Mouse (Mus musculus) bone marrow, adult 2 months (tissue): ENCODE measurements around the gene Gm10135. TPM values are rescaled to one million over a fixed set of nuclear protein-coding genes. Genes with fewer than 3 reads are reported as not detected.

ENCODE experiments used
- H3K27ac ChIP-seq: fragments of 200-500 bp; 2 replicates; pipeline ENCODE4 v1.5.1; 2012; ENCODE audit warnings: low read depth, mild to moderate bottlenecking, control low read depth, inconsistent platforms, low read length; ENCODE audit not compliant: control insufficient read depth, poor library complexity, insufficient read depth
- H3K4me1 ChIP-seq: fragments of 200-500 bp; 2 replicates; pipeline ENCODE4 v1.6.1; 2011; ENCODE audit warnings: low read length; ENCODE audit not compliant: control insufficient read depth, insufficient read depth
- H3K4me3 ChIP-seq: fragments of 200-500 bp; replicated peaks from 2 replicates; pipeline ENCODE3; 2011; ENCODE audit warnings: mild to moderate bottlenecking, low read depth, low read length, control low read depth; ENCODE audit not compliant: control insufficient read depth
- CTCF ChIP-seq: fragments of 200-500 bp; IDR thresholded peaks from 2 replicates; pipeline ENCODE4 v1.5.1; 2011; ENCODE audit warnings: low read length, control low read depth; ENCODE audit not compliant: control insufficient read depth, insufficient read depth
- POLR2A ChIP-seq: fragments of 200-500 bp; IDR thresholded peaks from 2 replicates; pipeline ENCODE4 v1.6.1; 2011; ENCODE audit warnings: low read depth, mild to moderate bottlenecking, control low read depth, low read length, borderline replicate concordance; ENCODE audit not compliant: control insufficient read depth
- WGBS: fragments of 180-500 bp; shearing (Covaris S2); methylation state at CpG from one replicate; pipeline ENCODE4 v1.1.7; 2018; 5-methylcytosine and 5-hydroxymethylcytosine counted together
- polyA plus RNA-seq: library from polyadenylated mRNA; stranded (reverse); fragments of >200 nt; gene quantifications from 2 replicates; pipeline ENCODE4 v1.2.4, GENCODE M21; 2011; ENCODE audit warnings: low replicate concordance; ENCODE audit not compliant: missing spikeins, insufficient read depth, insufficient read length

The Gm10135 gene
- polyA plus RNA-seq, 1 experiment = not detected

GRCm38 (mm10) chr5:72920416-72920815, 54.1 kb downstream of the Gm10135 start:
- Histone ChIP-seq H3K27ac (no peak overlapping the region), H3K4me3 (no peak overlapping the region), H3K4me1 (peaks cover 3% of the 10 kb centered on the region)
- TF ChIP-seq CTCF (no peak), POLR2A (no peak)
- 87% methylated on average over 4 of the region's 4 CpGs for WGBS

GRCm38 (mm10) chr5:72916851-72917250, 57.7 kb downstream of the Gm10135 start:
- TF ChIP-seq POLR2A (no peak), CTCF (no peak)
- 8% methylated on average over 1 of the region's 1 CpGs for WGBS
- Histone ChIP-seq H3K4me1 (peaks cover 3% of the 10 kb centered on the region), H3K27ac (no peak overlapping the region; the same call in 1 of the 2 replicates), H3K4me3 (no peak overlapping the region)

GRCm38 (mm10) chr5:72916048-72916447, 58.5 kb downstream of the Gm10135 start:
- Histone ChIP-seq H3K4me1 (peaks cover 3% of the 10 kb centered on the region), H3K27ac (no peak overlapping the region), H3K4me3 (no peak overlapping the region)
- TF ChIP-seq CTCF = no peak
- TF ChIP-seq POLR2A = no peak
- 80% methylated on average over 4 of the region's 4 CpGs for WGBS

Other genes starting within 250 kb of the Gm10135 start
- 2.5 and 4.7 TPM in 2 replicates for gene Txk, start 221.9 kb downstream of the Gm10135 start, polyA plus RNA-seq
- gene Tec, start 106.2 kb downstream of the Gm10135 start, polyA plus RNA-seq = 16.8 and 39.4 TPM in 2 replicates
- 9.3 and 18.4 TPM in 2 replicates for gene Slain2, start 60.4 kb downstream of the Gm10135 start, polyA plus RNA-seq
- gene Slc10a4, start 32.2 kb upstream of the Gm10135 start, polyA plus RNA-seq = not detected in 2 replicates